In genomic region chr9:40637705-40638393, GRCm38 (mm10) we compare ENCODE assay signal across 9 mouse cellular contexts. TPM values are rescaled to one million over a fixed set of nuclear protein-coding genes. Genes with fewer than 3 reads are reported as not detected.
DNase-seq lines count a peak whose midpoint lies in the region; ATAC-seq and TF ChIP-seq lines count a peak whose summit lies in the region.
"Had no signal": no experiment of that assay in that cellular context is flagged by ENCODE, and none has a peak within 500 bp of the region (broad histone marks: within the 10 kb centered on the region; RNA-seq: fewer than 3 reads in every experiment).

No protein-coding gene starts in this region.

- no peak for DNase-seq in heart, adult 9 months (ENCODE audit: low spot score in 2 of 2)
- no peak for DNase-seq in ES-E14 (ENCODE audit: low read depth, low spot score)
- no peak for DNase-seq in heart, postnatal 0 days (ENCODE audit: low spot score)
- no peak for DNase-seq in adrenal gland, postnatal 10 days
- DNase-seq in gastrocnemius, postnatal 14 days: no peak
- DNase-seq in retina, embryonic 14.5 days (ENCODE audit: low spot score): no peak

- in situ Hi-C loops in ES-E14 (cut with MboI; ENCODE audit: low sequenced_read_pairs in 2 of 2, unreplicated experiment in 2 of 2): no loop called here

- peak overlapping the region; percentile 73; the same call in 1 of the 2 replicates for H3K9ac ChIP-seq in heart, embryonic 11.5 days (ENCODE audit: low read depth, low read length)
- peak overlapping the region; percentile 22; the same call in 1 of the 2 replicates for H3K9ac ChIP-seq in ES-E14 (ENCODE audit: insufficient read depth, low read depth, low read length, poor library complexity, severe bottlenecking)
- peak overlapping the region; percentile 64 for H3K9ac ChIP-seq in heart, postnatal 0 days (replicated peaks; ENCODE audit: low read depth, low read length)

- peak overlapping the region; percentile 79 for H3K4me2 ChIP-seq in heart, embryonic 11.5 days
- peak overlapping the region; percentile 81 for H3K4me2 ChIP-seq in heart, postnatal 0 days (ENCODE audit: low read depth, low read length)

- H3K27me3 ChIP-seq in heart, embryonic 11.5 days (ENCODE audit: control insufficient read depth, insufficient read depth, low read length): no peaks in the 10 kb centered on the region; the same call in 1 of the 2 replicates
- H3K27me3 ChIP-seq in heart, postnatal 0 days (ENCODE audit: control insufficient read depth, insufficient read depth, low read length): no peaks in the 10 kb centered on the region

- no peaks in the 10 kb centered on the region for H3K9me3 ChIP-seq in heart, embryonic 11.5 days (replicated peaks; ENCODE audit: control insufficient read depth, low read length)
- no peaks in the 10 kb centered on the region for H3K9me3 ChIP-seq in ES-E14 (ENCODE audit: control insufficient read depth, insufficient read depth, low read depth, low read length)
- H3K9me3 ChIP-seq in heart, postnatal 0 days (replicated peaks; ENCODE audit: control insufficient read depth, low read length): no peaks in the 10 kb centered on the region

- H3K4me3 ChIP-seq in heart, embryonic 11.5 days (ENCODE audit: low read depth, low read length): peak overlapping the region; percentile 55
- H3K4me3 ChIP-seq in ES-E14 (ENCODE audit: insufficient read depth in 1 of 2, low read depth in 1 of 2, low read length in 2 of 2, poor library complexity in 1 of 2, severe bottlenecking in 1 of 2): peak overlapping the region in 1 of 2 experiments; percentile 18; a peak in 1 of 4 replicates
- H3K4me3 ChIP-seq in heart, postnatal 0 days (ENCODE audit: low read depth, low read length): peak overlapping the region; percentile 55

- TF ChIP-seq CTCF in heart, postnatal 0 days (IDR thresholded peaks at IDR 0.05; ENCODE audit: low read depth): no peak

- H3K27ac ChIP-seq in heart, embryonic 11.5 days (ENCODE audit: low read depth, low read length): no peak overlapping the region
- no peak overlapping the region for H3K27ac ChIP-seq in ES-E14 (ENCODE audit: insufficient read depth, low read depth, low read length, poor library complexity, severe bottlenecking)
- H3K27ac ChIP-seq in heart, postnatal 0 days (ENCODE audit: low read depth): no peak overlapping the region

- peaks cover 10% of the 10 kb centered on the region for H3K4me1 ChIP-seq in heart, embryonic 11.5 days (ENCODE audit: control insufficient read depth, insufficient read depth, low read length)
- H3K4me1 ChIP-seq in ES-E14 (ENCODE audit: control insufficient read depth in 2 of 2, insufficient read depth in 2 of 2, low read length in 2 of 2, poor library complexity in 1 of 2): peaks cover 0 to 14% of the 10 kb centered on the region in 2 experiments; a peak in 1 of 4 replicates
- H3K4me1 ChIP-seq in heart, postnatal 0 days (ENCODE audit: control insufficient read depth, insufficient read depth): peaks cover 5% of the 10 kb centered on the region; the same call in 1 of the 2 replicates

- no peak for ATAC-seq in heart, embryonic 11.5 days (replicated peaks; ENCODE audit: insufficient number of reproducible peaks, low FRiP score, low TSS enrichment)
- 0 out of 2 replicates have a peak, but pooled peaks have one; percentile 9 for ATAC-seq in heart, postnatal 0 days (ENCODE audit: insufficient read depth, low read depth)
- ATAC-seq in megakaryocyte, adult 5-6 weeks (ENCODE audit: poor library complexity, severe bottlenecking): peak; percentile 34

- no peak for TF ChIP-seq EP300 in heart, postnatal 0 days (IDR thresholded peaks at IDR 0.05; ENCODE audit: low read depth)

- intact Hi-C loops in gastrocnemius, postnatal 14 days (cut with DNase I; ENCODE audit: low total_unique reads): loop anchor here (2.0 kb wide), 1 partner anchor 113 kb away; no protein-coding TSS in a partner anchor

- H3K36me3 ChIP-seq in heart, embryonic 11.5 days (ENCODE audit: control insufficient read depth, insufficient read depth, low read length): no peaks in the 10 kb centered on the region
- H3K36me3 ChIP-seq in ES-E14 (ENCODE audit: control insufficient read depth, insufficient read depth, low read length, poor library complexity, severe bottlenecking): no peaks in the 10 kb centered on the region
- no peaks in the 10 kb centered on the region for H3K36me3 ChIP-seq in heart, postnatal 0 days (replicated peaks; ENCODE audit: control insufficient read depth, insufficient read depth, low read length)

- WGBS in heart, embryonic 11.5 days (ENCODE audit: insufficient replicate concordance): 36% methylated on average over 8 of the region's 8 CpGs
- 46% methylated on average over 8 of the region's 8 CpGs for WGBS in heart, postnatal 0 days

TF ChIP-seq in ES-E14, 5 proteins besides CTCF, POLR2A, EP300 and RAD21:
- TF ChIP-seq HCFC1 (IDR thresholded peaks at IDR 0.05; ENCODE audit: borderline replicate concordance, insufficient read depth, low read length) (no peak), CHD2 (IDR thresholded peaks at IDR 0.05; ENCODE audit: low read depth, low read length) (no peak), ZNF384 (IDR thresholded peaks at IDR 0.05; ENCODE audit: low read depth, low read length) (no peak), MAFK (IDR thresholded peaks at IDR 0.05; ENCODE audit: insufficient read depth, low read depth, low read length) (no peak), ZC3H11A (IDR thresholded peaks at IDR 0.05; ENCODE audit: borderline replicate concordance, low read depth, low read length) (no peak)

RNA-seq across cellular contexts. Expression of gene Gm21915, which starts 32.6 kb away (rescaled TPM):
- not detected in 2 replicates for polyA plus RNA-seq in heart, embryonic 11.5 days (2014; fragmentation: Nextera tagmentation; extraction: Ambion mirVana)
- 0.71 TPM in 1 of 2 replicates, not detected in the other for total RNA-seq in ES-E14 (2012; rRNA removed)
- total RNA-seq in heart, postnatal 0 days (2014; rRNA removed; ENCODE audit: low replicate concordance): not detected in 2 replicates
- not detected in 2 replicates for polyA plus RNA-seq in heart, postnatal 0 days (2015; fragmentation: Nextera tagmentation; extraction: Ambion mirVana)
- not detected in 2 replicates for total RNA-seq in megakaryocyte, adult 5-6 weeks (2015)
- not detected in 2 replicates for total RNA-seq in megakaryocyte, adult 5-6 weeks (2017)
- total RNA-seq in adrenal gland, postnatal 10 days (2021): not detected
- not detected for total RNA-seq in gastrocnemius, postnatal 14 days (2021)
- total RNA-seq: MEL had no signal

RNA-seq across cellular contexts. Expression of gene Clmp, which starts 47.9 kb away (rescaled TPM):
- polyA plus RNA-seq in heart, embryonic 11.5 days (2014; fragmentation: Nextera tagmentation; extraction: Ambion mirVana): 13.5 and 15.3 TPM in 2 replicates
- 1.7 and 2.3 TPM in 2 replicates for total RNA-seq in ES-E14 (2012; rRNA removed)
- 2.5 and 3.4 TPM in 2 replicates for total RNA-seq in heart, postnatal 0 days (2014; rRNA removed; ENCODE audit: low replicate concordance)
- polyA plus RNA-seq in heart, postnatal 0 days (2015; fragmentation: Nextera tagmentation; extraction: Ambion mirVana): 4.7 TPM in 2 replicates
- total RNA-seq in megakaryocyte, adult 5-6 weeks (2015): 0.30 and 1.3 TPM in 2 replicates
- total RNA-seq in megakaryocyte, adult 5-6 weeks (2017): 0.61 and 1.4 TPM in 2 replicates
- 1 to 10 TPM; 8.5 to 9.0 TPM for total RNA-seq in adrenal gland, postnatal 10 days (2021)
- total RNA-seq in gastrocnemius, postnatal 14 days (2021): 1 to 10 TPM; 7.5 to 8.2 TPM
- total RNA-seq: MEL had no signal

Comparison
In these comparisons a context has a peak if more than half of its experiments do, and no peak if none do; other contexts are left out.
1. H3K9ac ChIP-seq: peak in every context shown above with its lines; median percentile 73 in heart, embryonic 11.5 days; 64 in heart, postnatal 0 days; 22 in ES-E14.